Mouse (Mus musculus) heart, adult 8-10 months (tissue): ENCODE measurements around the gene Cbx1. TPM values are rescaled to one million over a fixed set of nuclear protein-coding genes. Genes with fewer than 3 reads are reported as not detected.
A peak's percentile ranks its signal among the peaks of the same experiment; 100 is the strongest.
"Not testable (repeated sequence)": the region's sequence is repeated elsewhere in the genome, so short reads cannot be mapped to it uniquely, and the experiment has no call there.

Experiments used
- DNase-seq: peaks from one replicate; pipeline ENCODE4 v3.0.0; 2022; ENCODE audit warnings: low spot score
- total RNA-seq, 4 experiments: library from RNA; stranded (reverse); gene quantifications; 2 replicates each; pipeline ENCODE4 v1.2.4; 2022

Gene Cbx1
- total RNA-seq, 4 experiments from 2014 or later, result 30.9 to 33.4 (median 32.4) TPM

DNA sequence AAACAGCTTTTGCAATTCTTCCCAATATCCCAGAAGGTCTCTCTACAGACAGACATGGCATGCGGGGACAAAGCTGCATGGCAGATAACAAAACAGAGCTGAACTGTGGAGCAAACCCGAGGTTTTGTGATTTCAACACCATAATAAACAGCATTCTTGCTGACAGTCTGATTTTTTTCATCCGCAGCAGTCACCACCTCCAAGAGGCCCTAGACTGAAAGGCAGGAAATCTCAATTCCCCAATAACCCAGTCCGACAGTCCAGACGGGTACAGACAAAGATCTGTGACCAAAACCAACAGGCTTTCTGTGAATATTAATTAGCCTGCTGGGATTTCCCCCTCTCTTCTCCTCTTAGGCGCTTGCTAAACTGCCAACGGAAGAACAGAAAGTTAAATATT is 13.3 kb upstream of the Cbx1 start:
- DNase-seq, result no peak

GRCm38 (mm10) chr11:96776068-96776467 is 12.9 kb upstream of the Cbx1 start:
- no peak for DNase-seq

DNA sequence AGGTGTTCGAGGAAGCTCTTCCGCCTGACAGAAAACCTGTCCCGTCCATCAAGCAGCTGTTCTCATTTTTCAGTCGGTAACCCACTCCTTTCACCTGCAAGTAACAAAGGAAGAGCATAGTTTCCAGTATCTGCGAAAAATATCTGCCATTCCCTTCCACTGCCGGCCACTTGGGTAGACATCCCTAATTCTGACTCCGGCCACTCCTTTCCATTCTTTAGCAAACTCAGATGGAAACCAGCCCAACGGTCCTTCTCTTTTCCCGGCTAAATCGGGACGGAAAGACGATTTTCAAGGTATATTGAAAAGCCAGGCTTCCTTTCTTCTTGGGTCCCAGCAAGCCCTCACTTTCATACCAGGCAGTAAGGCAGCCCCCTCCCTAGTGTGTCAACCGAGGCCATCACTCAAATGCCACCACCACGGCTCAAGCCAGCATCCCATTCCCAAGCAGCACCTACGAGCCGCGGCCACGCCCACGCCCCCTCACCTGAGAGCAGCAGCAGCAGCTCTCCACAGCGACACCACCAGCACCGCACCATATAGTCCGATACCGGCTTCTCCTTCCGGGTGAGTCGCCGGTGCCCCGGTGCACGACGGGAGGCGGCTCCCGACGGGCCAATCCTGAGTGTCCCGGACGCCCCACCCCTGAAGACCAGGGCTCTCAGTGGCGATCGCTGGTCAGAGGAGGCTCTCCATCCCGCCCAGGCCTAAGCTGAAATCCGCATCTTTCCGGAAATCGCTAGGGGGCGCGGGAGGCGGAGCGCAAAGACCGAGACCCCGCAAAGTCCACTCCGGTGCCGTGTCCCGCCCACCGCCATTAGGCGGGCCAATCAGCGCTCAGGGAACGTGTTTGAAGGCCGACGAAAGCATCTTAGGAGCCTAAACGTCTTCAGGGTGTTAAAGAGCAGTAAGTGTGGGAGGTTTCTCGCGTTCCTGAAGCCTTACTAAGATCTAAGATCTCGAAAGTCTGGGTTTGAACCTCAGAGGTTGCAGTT is 11.7 kb upstream of the Cbx1 start, which contains the start of gene Snx11:
Snx11 (minus strand) TSS at position 592 of the 995 bp plus-strand sequence.
- DNase-seq, result peak; percentile 100

- not testable (repeated sequence) for DNase-seq
Measured at GRCm38 (mm10) chr11:96778061-96778627, 10.8 kb upstream of the Cbx1 start.

DNA sequence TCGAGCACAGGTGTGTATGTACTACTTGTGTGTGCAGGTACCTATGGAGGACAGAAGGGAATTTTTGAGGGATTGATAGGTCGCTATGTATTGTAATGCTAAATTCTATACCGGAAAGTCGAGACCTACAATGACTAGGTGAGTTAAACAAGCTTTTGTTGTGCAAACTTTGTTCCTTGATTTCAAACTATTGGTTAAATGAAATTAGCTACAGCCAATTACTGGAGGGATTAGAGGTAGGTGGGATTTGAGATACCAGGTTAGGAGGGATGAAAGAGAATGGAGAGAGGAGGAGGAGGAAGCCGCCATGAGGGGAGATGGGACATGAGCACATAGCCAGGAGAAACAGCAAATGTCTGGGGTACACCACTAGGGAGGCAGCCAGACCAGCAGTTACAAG is 8.6 kb upstream of the Cbx1 start:
- no peak for DNase-seq

GRCm38 (mm10) chr11:96781425-96781824 is 7.5 kb upstream of the Cbx1 start:
- DNase-seq, result no peak

GRCm38 (mm10) chr11:96784847-96785246 is 4.1 kb upstream of the Cbx1 start:
- DNase-seq, result peak; percentile 55

DNA sequence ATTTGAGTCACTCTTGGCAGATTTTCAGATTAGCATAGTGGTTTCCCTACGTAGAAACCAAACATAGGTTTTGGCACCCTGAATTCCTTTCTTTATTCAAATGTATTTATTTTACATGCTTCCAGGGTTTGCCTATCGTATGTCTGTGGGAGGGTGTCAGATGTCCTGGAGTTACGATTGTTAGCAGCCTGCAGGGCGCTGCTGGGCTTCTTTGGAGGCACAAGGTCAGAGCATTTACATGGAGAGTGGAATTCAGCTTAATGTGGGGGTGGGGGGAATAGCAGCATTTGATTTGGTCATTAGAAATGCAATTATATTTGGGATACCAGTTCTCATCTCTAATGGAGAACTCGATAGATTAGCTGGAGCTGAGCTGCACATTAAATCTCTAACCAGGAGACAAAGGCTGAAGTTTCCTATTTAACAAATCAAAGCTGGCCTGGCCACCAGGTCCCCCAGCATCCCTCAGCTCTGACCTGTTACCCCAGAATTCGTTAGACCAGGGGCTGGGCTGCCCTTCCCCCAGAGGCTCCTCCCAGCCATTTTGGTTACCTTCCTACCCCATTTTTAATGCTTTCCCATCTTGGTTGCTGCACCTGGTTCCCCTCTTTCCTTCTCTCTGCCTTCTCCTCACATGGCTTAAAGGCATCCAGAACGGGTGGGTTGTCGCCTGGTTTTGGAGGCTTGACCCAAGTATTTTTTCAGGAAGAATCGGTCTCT is 2.0 kb upstream of the Cbx1 start:
- DNase-seq, result no peak

GRCm38 (mm10) chr11:96789990-96790389 is 1.1 kb downstream of the Cbx1 start:
- DNase-seq, result no peak

DNA sequence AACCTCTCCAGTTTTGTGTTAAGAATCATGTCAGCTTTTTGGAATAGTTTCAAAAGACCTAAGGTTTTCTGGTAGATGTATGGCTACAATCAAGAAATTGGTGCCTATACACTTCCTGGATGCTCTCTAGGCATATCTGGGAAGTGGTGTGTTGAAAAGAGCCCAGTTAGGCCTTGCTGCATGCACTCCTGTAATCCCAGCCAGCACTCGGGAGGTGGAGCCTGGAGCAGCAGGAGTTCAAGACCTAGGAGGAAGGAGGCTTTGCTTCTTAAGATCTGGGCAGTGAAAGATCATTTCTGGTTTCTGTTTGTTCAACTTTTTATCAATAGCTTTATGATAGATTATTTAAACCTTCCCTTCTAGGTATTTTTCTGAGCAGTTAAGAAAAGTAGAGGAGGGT is 1.8 kb downstream of the Cbx1 start:
- no peak for DNase-seq

GRCm38 (mm10) chr11:96795491-96795890 is 6.6 kb downstream of the Cbx1 start:
- no peak for DNase-seq

- DNase-seq, result no peak
Measured at GRCm38 (mm10) chr11:96796081-96796480, 7.2 kb downstream of the Cbx1 start.

DNA sequence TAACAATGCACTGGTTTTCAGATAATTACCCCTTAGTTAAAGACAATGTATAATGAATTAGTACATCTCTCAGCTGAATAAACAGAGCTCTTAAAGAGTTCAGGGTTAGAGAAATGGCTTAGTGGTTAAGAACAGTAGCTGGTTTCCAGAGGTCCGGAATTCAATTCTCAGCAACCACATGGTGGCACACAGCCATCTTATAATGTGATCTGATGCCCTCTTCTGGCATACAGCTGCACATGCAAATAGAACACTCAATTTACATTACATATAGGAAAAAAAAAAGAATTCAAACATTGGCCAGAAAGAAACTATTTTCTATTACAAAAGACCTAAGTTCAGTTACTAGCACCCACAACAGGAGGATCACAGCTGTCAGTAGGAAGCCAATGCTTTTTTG is 7.7 kb downstream of the Cbx1 start:
- DNase-seq, result no peak

DNA sequence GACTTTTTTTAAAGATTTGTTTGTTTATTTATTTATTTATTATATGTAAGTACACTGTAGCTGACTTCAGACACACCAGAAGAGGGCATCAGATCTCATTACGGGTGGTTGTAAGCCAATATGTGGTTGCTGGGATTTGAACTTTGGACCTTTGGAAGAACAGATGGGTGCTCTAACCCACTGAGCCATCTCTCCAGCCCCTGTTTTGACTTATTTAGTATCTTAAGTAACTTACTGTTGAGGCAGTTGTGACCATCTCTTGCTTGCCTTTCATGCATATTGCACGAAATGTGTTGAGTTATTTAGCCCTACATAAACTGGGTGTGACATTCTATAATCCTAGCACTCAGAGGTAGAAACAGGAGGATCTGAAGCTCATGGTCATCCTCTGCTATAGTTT is 10.6 kb downstream of the Cbx1 start:
- DNase-seq, result no peak

DNA sequence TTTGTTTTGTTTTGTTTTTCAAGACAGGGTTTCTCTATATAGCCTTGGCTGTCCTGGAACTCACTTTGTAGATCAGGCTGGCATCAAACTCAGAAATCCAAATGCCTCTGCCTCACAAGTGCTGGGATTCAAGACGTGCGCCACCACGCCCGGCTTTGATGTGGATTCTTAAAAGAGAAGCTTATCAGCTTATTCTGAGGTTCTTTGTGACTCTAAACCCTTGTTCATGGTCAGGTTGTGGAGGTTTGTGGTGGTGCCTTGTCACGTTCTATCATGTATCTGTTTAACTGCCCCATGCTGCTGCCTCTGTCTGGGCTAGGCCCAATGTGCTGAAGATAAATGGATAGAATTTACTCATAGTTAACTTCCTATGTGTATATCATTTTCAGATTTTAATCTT is 16.7 kb downstream of the Cbx1 start:
- no peak for DNase-seq

DNA sequence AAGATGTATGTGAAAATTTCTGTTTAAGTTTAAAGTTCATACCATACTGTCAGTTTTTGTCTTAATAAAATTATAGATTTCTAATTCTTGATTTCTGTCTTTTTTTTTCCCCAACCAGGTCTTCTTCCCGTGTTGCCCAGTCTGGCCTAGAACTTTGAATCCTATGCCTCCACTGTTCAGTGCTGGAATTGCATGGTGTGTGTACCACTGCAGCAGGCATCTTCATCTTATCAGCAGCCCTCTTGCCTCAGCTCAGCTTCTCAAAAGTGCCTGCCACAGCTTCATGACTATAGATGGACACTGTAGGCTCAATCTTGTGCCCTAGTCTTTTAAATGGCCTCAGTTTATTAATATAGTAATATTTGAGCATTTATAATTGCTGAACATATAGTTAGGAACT is 19.1 kb downstream of the Cbx1 start:
- no peak for DNase-seq

DNA sequence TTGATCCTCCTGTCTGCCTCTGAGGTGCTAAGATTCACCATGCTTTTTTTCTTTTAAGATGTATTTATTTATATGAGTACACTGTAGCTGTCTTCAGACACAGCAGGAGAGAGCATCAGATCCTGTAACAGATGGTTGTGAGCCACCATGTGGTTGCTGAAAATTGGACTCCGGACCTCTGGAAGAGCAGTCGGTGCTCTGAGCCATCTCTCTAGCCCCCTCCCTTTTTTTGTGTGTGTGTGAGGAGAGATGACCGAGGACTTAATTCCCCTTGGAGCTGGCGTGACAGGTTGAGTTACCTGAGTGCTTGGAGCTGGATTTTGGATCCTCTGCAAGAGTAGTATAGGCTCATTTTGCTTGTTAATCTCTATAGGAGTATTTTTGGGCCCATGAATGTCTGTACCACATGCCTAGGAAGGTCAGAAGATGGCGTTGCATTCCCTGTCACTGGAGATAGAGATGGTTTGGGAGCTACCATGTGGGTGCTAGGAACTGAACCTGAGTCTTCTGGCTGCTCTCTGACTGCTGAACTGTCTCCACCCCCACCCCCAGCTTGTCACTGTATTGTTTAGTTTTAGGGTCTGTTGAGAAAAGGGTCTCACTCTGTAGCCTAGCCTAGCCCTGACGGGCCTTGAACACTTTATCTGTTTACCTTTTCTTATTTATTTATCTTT is 20.8 kb downstream of the Cbx1 start:
- no peak for DNase-seq

DNA sequence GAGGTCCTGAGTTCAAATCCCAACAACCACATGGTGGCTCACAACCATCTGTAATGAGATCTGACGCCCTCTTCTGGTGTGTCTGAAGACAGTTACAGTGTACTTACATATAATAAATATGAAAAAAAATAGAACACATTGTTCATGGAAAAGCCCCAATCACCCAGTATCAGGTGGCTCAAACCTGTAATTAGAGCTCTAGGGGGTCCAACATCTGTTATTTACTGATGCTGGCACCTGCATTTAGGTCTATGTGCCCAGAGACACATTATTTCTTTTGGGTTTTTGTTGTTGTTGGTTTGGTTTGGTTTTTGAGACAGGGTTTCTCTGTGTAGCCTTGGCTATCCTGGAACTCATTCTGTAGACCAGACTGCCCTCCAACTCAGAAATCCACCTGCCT is 22.3 kb downstream of the Cbx1 start:
- not testable (repeated sequence) for DNase-seq

- no peak for DNase-seq
Measured at GRCm38 (mm10) chr11:96813455-96813854, 24.5 kb downstream of the Cbx1 start.

GRCm38 (mm10) chr11:96813920-96814319 is 25.0 kb downstream of the Cbx1 start:
- DNase-seq, result no peak

DNA sequence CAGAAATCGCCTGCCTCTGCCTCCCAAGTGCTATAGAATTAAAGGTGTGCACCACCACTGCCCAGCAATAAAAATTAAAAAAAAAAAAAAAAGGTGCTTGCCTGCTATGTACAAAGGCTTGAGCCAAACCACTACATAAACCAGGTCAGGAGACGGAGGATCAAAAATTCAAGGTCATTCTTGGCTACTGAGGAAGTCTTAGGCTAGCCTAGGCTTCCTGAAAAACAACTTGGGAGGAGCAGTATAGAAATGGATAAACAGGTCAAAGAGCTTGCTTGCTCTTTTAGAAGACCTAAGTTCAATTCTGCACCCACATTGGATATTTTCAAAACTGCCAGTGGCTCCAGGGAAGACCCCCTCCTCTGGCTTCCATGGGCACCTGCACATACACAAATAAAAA is 25.5 kb downstream of the Cbx1 start:
- no peak for DNase-seq

GRCm38 (mm10) chr11:96815895-96816294 is 27.0 kb downstream of the Cbx1 start:
- no peak for DNase-seq
